7 mouse cellular contexts compared by ENCODE assay signal in genomic region chr1:161070352-161071271, GRCm38 (mm10). TPM values are rescaled to one million over a fixed set of nuclear protein-coding genes. Genes with fewer than 3 reads are reported as not detected.
DNase-seq lines count a peak whose midpoint lies in the region; ATAC-seq lines count a peak whose summit lies in the region.

Gene Dars2, minus strand, starts transcription at chr1:161070658.
Gene Cenpl, plus strand, starts transcription at chr1:161070713.

- peak within 1 kb of the TSS; percentile 75 for H3K27ac ChIP-seq in embryonic facial prominence, embryonic 12.5 days
- H3K27ac ChIP-seq in limb, embryonic 11.5 days (replicated peaks; ENCODE audit: low read depth, low read length), result no peak within 1 kb of the TSS
- H3K27ac ChIP-seq in midbrain, embryonic 14.5 days (replicated peaks; ENCODE audit: low read depth, low read length), result peak within 1 kb of the TSS; percentile 68

- H3K4me1 ChIP-seq in embryonic facial prominence, embryonic 12.5 days, result peaks cover 30% of the 10 kb centered on the region
- H3K4me1 ChIP-seq in limb, embryonic 11.5 days (ENCODE audit: control insufficient read depth, insufficient read depth, low read length), result peaks cover 13% of the 10 kb centered on the region
- peaks cover 27% of the 10 kb centered on the region for H3K4me1 ChIP-seq in midbrain, embryonic 14.5 days (ENCODE audit: control insufficient read depth, insufficient read depth, low read length)

- DNase-seq in adrenal gland, postnatal 25 days, result peak; percentile 94
- DNase-seq in heart, adult 11 months, result peak; percentile 100
- DNase-seq in kidney, adult 18-20 months, result peak; percentile 97
- peak; percentile 94 for DNase-seq in limb, embryonic 11.5 days (ENCODE audit: low spot score)
- peak; percentile 98 for DNase-seq in midbrain, embryonic 14.5 days
- DNase-seq in spleen, adult 18-20 months, result peak; percentile 83 to 88

- peak within 1 kb of the TSS; percentile 76 for H3K9ac ChIP-seq in embryonic facial prominence, embryonic 12.5 days
- peak within 1 kb of the TSS; percentile 84 for H3K9ac ChIP-seq in limb, embryonic 11.5 days (ENCODE audit: low read length)
- peak within 1 kb of the TSS; percentile 68 for H3K9ac ChIP-seq in midbrain, embryonic 14.5 days (replicated peaks; ENCODE audit: low read length)

- H3K27me3 ChIP-seq in embryonic facial prominence, embryonic 12.5 days, result no peaks in the 10 kb centered on the region
- no peaks in the 10 kb centered on the region for H3K27me3 ChIP-seq in limb, embryonic 11.5 days (ENCODE audit: control insufficient read depth, insufficient read depth, low read length)
- H3K27me3 ChIP-seq in midbrain, embryonic 14.5 days (ENCODE audit: control insufficient read depth, insufficient read depth, low read length), result no peaks in the 10 kb centered on the region

- WGBS in embryonic facial prominence, embryonic 12.5 days, result under 1% methylated on average over 57 of the region's 57 CpGs
- under 1% methylated on average over 57 of the region's 57 CpGs for WGBS in limb, embryonic 11.5 days
- WGBS in midbrain, embryonic 14.5 days, result under 1% methylated on average over 57 of the region's 57 CpGs

- peak within 1 kb of the TSS; percentile 71 for H3K4me2 ChIP-seq in embryonic facial prominence, embryonic 12.5 days (replicated peaks)
- H3K4me2 ChIP-seq in limb, embryonic 11.5 days (ENCODE audit: low read depth, severe bottlenecking), result peak within 1 kb of the TSS; percentile 77
- peak within 1 kb of the TSS; percentile 89 for H3K4me2 ChIP-seq in midbrain, embryonic 14.5 days (ENCODE audit: low read length)

- 0 out of 2 replicates have a peak, but pooled peaks cover 4% of the 10 kb centered on the region for H3K36me3 ChIP-seq in embryonic facial prominence, embryonic 12.5 days
- no peaks in the 10 kb centered on the region; the same call in 1 of the 2 replicates for H3K36me3 ChIP-seq in limb, embryonic 11.5 days (ENCODE audit: control insufficient read depth, insufficient read depth, low read length)
- H3K36me3 ChIP-seq in midbrain, embryonic 14.5 days (ENCODE audit: control insufficient read depth, insufficient read depth, low read length), result no peaks in the 10 kb centered on the region

- ATAC-seq in embryonic facial prominence, embryonic 12.5 days (ENCODE audit: insufficient number of reproducible peaks, insufficient read depth, low FRiP score, low TSS enrichment), result peak; percentile 96
- ATAC-seq in limb, embryonic 11.5 days (ENCODE audit: insufficient number of reproducible peaks, low FRiP score, low TSS enrichment, low read depth), result peak; percentile 96
- peak; percentile 98 for ATAC-seq in midbrain, embryonic 14.5 days (ENCODE audit: low FRiP score, low TSS enrichment)

- peak within 1 kb of the TSS; percentile 76 for H3K4me3 ChIP-seq in embryonic facial prominence, embryonic 12.5 days
- peak within 1 kb of the TSS; percentile 74 for H3K4me3 ChIP-seq in limb, embryonic 11.5 days (ENCODE audit: low read depth, low read length)
- peak within 1 kb of the TSS; percentile 56 for H3K4me3 ChIP-seq in midbrain, embryonic 14.5 days (replicated peaks; ENCODE audit: low read depth, low read length)

- no peaks in the 10 kb centered on the region for H3K9me3 ChIP-seq in embryonic facial prominence, embryonic 12.5 days
- H3K9me3 ChIP-seq in limb, embryonic 11.5 days (ENCODE audit: control insufficient read depth, low read length), result no peaks in the 10 kb centered on the region
- no peaks in the 10 kb centered on the region for H3K9me3 ChIP-seq in midbrain, embryonic 14.5 days (ENCODE audit: control insufficient read depth, low read length)

RNA-seq across cellular contexts. Expression of gene Dars2, which starts in this region (rescaled TPM):
- total RNA-seq in adrenal gland, postnatal 25 days (2021), result 33.6 and 35.1 TPM in 2 replicates
- polyA plus RNA-seq in embryonic facial prominence, embryonic 12.5 days (2016; fragmentation: Nextera tagmentation; extraction: Ambion mirVana), result 32.5 and 35.2 TPM in 2 replicates
- polyA plus RNA-seq in limb, embryonic 11.5 days (2014; fragmentation: Nextera tagmentation; extraction: Ambion mirVana), result 48.0 and 51.6 TPM in 2 replicates
- 21.1 and 29.5 TPM in 2 replicates for polyA plus RNA-seq in midbrain, embryonic 14.5 days (2014; fragmentation: Nextera tagmentation; extraction: Ambion mirVana)

RNA-seq across cellular contexts. Expression of gene Cenpl, which starts in this region (rescaled TPM):
- 4.3 and 5.2 TPM in 2 replicates for total RNA-seq in adrenal gland, postnatal 25 days (2021)
- polyA plus RNA-seq in embryonic facial prominence, embryonic 12.5 days (2016; fragmentation: Nextera tagmentation; extraction: Ambion mirVana), result 31.9 and 32.3 TPM in 2 replicates
- polyA plus RNA-seq in limb, embryonic 11.5 days (2014; fragmentation: Nextera tagmentation; extraction: Ambion mirVana), result 41.7 and 44.8 TPM in 2 replicates
- polyA plus RNA-seq in midbrain, embryonic 14.5 days (2014; fragmentation: Nextera tagmentation; extraction: Ambion mirVana), result 9.6 and 12.5 TPM in 2 replicates
